Mouse (Mus musculus) forebrain, embryonic 11.5 days (tissue): ENCODE results near the gene Tmem211. TPM values are rescaled to one million over a fixed set of nuclear protein-coding genes. Genes with fewer than 3 reads are reported as not detected.
A peak's percentile ranks its signal among the peaks of the same experiment; 100 is the strongest.

Experiments used
- ATAC-seq: fragments of 200-750 bp; cut with Nextera tagmentation; replicated peaks from 2 replicates; pipeline ENCODE4 v1.8.0; 2017; ENCODE audit warnings: moderate TSS enrichment; ENCODE audit not compliant: low FRiP score
- DNase-seq: peaks from one replicate; pipeline ENCODE4 v3.0.0-alpha.2; 2017; ENCODE audit warnings: low spot score
- H3K27ac ChIP-seq: fragments of 300-500 bp; sonication (generic); 2 replicates; pipeline ENCODE4 v1.5.1; 2014; ENCODE audit warnings: low read depth, low read length
- H3K27me3 ChIP-seq: fragments of 300-500 bp; sonication (generic); 2 replicates; pipeline ENCODE4 v1.6.1; 2014; ENCODE audit warnings: mild to moderate bottlenecking, low read length, mixed read lengths; ENCODE audit not compliant: control insufficient read depth, insufficient read depth
- H3K36me3 ChIP-seq: fragments of 300-500 bp; sonication (generic); 2 replicates; pipeline ENCODE4 v1.6.1; 2014; ENCODE audit warnings: mild to moderate bottlenecking, low read length, moderate library complexity, mixed read lengths; ENCODE audit not compliant: control insufficient read depth, insufficient read depth
- H3K4me1 ChIP-seq: fragments of 300-500 bp; sonication (generic); replicated peaks from 2 replicates; pipeline ENCODE4 v1.6.1; 2014; ENCODE audit warnings: low read length, mixed read lengths; ENCODE audit not compliant: control insufficient read depth, insufficient read depth
- H3K4me2 ChIP-seq: fragments of 300-500 bp; sonication (generic); 2 replicates; pipeline ENCODE4 v1.6.1; 2014; ENCODE audit warnings: low read depth, mild to moderate bottlenecking, low read length, moderate library complexity, mixed read lengths; ENCODE audit not compliant: severe bottlenecking
- H3K4me3 ChIP-seq: fragments of 300-500 bp; sonication (generic); 2 replicates; pipeline ENCODE4 v1.5.1; 2014; ENCODE audit warnings: low read depth, low read length
- H3K9ac ChIP-seq: fragments of 300-500 bp; sonication (generic); 2 replicates; pipeline ENCODE4 v1.6.1; 2014; ENCODE audit warnings: low read length
- H3K9me3 ChIP-seq: fragments of 300-500 bp; sonication (generic); 2 replicates; pipeline ENCODE4 v1.6.1; 2016; ENCODE audit warnings: low read length, mixed read lengths; ENCODE audit not compliant: control insufficient read depth
- WGBS: fragments of 180-500 bp; shearing (Covaris S2); extraction: QIAGEN DNeasy Blood & Tissue Kit; methylation state at CpG from one replicate; pipeline ENCODE4 v1.1.7; 2014; 5-methylcytosine and 5-hydroxymethylcytosine counted together
- polyA plus RNA-seq: library from polyadenylated mRNA; unstranded; fragments of >200 nt; fragmentation: Nextera tagmentation; extraction: Ambion mirVana; gene quantifications from 2 replicates; pipeline ENCODE4 v1.2.1, GENCODE M21; 2014

Gene Tmem211
- polyA plus RNA-seq, 1 experiment from 2014 or later: 0.20 TPM

DNA sequence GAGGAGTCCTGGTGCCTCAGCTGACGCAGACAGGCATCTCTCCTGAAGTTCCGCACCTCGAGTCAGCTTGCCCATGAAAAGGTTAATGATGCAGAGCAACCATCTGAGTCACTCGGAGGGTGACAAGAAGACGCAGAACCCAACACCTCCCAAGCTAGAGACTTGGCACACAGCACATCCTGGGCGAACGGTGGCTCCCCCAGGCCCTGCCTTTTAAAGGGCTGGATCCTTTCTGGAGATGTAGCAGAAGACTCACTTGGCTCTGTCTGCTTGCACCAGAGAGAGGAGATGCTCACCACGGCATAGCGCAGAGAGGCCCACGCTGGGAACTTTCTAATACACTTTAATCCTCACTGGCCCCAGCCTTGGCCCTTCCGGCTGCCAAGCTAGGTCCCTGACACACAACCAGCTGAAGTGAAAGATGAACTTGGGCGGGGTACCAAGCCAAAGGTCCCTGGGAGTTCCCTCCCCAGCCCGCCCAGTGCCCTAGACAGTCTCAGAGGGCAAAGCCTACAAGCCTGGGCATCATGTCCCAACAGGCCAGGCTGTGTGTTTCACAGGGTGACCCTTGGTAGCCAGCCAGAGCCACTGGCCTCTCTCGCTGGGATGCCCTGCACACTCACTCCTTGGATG is 10.3 kb upstream of the Tmem211 start:
- no peaks in the 10 kb centered on the region for H3K27me3 ChIP-seq
- no peak overlapping the region for H3K4me2 ChIP-seq
- no peak for DNase-seq
- ATAC-seq: no peak
- no peak overlapping the region for H3K27ac ChIP-seq
- no peak overlapping the region for H3K9ac ChIP-seq
- 80% methylated on average over 14 of the region's 14 CpGs for WGBS
- H3K36me3 ChIP-seq: no peaks in the 10 kb centered on the region
- peaks cover 4% of the 10 kb centered on the region for H3K4me1 ChIP-seq
- H3K4me3 ChIP-seq: no peak overlapping the region
- no peaks in the 10 kb centered on the region for H3K9me3 ChIP-seq

DNA sequence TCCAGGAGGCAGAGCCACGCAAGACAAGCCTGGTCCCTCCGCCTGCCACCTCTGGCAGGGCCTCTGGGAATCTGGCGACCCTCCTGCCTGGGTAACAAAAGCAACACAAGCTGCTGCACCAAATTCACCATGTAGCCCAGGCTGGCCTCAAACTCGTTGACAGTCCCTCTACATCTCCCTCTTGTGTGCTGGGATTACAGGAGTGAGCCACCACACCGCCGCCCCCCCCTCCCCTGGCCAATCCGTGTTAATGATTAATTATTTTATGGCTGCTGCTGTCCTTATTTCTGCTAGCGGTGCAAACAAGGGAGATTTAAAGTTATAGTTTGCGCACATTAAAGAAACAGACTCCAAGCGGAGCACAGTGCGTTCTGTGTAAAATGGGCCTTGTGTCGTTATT is 9.6 kb upstream of the Tmem211 start:
- ATAC-seq: no peak
- Histone ChIP-seq H3K36me3 (no peaks in the 10 kb centered on the region), H3K4me2 (no peak overlapping the region), H3K4me1 (peaks cover 4% of the 10 kb centered on the region), H3K9ac (no peak overlapping the region), H3K4me3 (no peak overlapping the region), H3K27ac (no peak overlapping the region), H3K27me3 (no peaks in the 10 kb centered on the region), H3K9me3 (no peaks in the 10 kb centered on the region)
- no peak for DNase-seq
- WGBS: 88% methylated on average over 12 of the region's 12 CpGs

DNA sequence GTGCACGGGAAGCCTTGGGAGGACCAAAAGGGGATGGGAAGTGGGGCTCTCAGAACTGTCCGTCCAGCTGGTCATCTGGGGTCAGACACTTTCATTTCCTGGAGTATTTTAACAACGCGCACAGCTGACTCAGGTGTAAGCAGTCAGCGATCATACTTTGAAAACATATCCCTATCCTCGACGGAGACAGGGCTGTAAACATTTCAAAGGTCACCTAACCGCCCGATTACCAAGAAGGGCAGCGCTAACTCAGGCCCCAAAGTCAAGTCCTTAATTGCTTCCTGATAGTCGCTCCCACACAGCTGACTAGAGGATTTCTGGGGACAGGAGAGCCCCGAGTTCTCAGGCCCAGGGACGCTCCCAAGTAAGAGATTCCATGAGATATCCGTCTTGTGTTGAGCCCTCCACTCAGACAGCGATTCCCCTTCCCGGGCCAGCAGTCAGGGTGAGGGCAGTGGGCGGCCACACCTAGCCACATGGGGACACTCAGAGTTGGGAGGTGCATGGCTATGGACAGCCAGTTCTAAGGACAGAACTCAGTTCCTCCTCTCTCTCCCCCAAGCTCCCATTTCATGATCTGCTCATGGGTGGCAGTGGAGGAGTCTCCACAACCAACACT is 8.0 kb upstream of the Tmem211 start:
- Histone ChIP-seq H3K4me3 (no peak overlapping the region), H3K27me3 (no peaks in the 10 kb centered on the region), H3K9ac (no peak overlapping the region), H3K4me2 (no peak overlapping the region), H3K36me3 (no peaks in the 10 kb centered on the region), H3K4me1 (peaks cover 4% of the 10 kb centered on the region), H3K27ac (no peak overlapping the region), H3K9me3 (no peaks in the 10 kb centered on the region)
- DNase-seq: no peak
- 84% methylated on average over 17 of the region's 17 CpGs for WGBS
- no peak for ATAC-seq

DNA sequence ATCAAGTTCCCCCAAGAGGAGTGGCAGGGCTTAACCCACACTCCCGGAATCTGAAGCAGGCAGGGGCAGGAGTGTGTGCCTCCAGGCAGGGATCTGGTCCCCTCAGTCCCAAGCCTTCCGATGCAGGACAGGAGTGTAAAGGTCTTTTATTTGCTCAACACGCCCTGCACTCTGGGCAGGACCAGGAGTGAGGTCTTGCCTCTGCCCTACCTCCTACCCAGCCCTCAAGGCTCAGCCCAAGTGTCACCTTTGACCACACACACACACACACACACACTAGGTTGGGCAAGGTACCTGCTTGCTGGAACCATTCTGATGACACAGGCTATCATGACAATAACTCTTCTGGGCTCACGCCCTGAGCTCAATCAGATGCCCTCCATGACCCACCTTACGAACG is 7.3 kb upstream of the Tmem211 start:
- Histone ChIP-seq H3K9me3 (no peaks in the 10 kb centered on the region), H3K27ac (no peak overlapping the region), H3K4me2 (no peak overlapping the region), H3K9ac (no peak overlapping the region), H3K4me3 (no peak overlapping the region), H3K36me3 (no peaks in the 10 kb centered on the region), H3K4me1 (peaks cover 4% of the 10 kb centered on the region), H3K27me3 (no peaks in the 10 kb centered on the region)
- DNase-seq: no peak
- 83% methylated on average over 6 of the region's 6 CpGs for WGBS
- ATAC-seq: no peak

DNA sequence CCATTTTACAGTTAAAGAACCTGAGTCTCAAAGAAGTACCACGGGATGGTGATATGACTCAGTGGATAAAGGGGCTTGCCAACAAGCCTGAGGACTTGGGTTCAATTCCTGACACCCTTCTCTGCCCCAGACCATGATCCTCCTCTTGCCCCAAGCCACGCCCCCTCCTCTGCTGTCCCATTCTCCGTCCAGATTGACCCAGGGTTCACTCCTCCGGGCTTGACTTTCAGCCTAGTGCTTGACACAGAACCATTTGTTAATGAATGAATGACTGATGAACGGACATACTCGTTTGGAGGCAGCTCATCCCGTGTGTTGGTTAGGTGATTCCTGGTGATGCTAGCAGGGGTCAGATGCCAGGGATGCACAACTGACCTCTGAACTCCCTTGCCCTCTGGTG is 6.8 kb upstream of the Tmem211 start:
- ATAC-seq (no peak), DNase-seq (no peak)
- Histone ChIP-seq H3K36me3 (no peaks in the 10 kb centered on the region), H3K9me3 (no peaks in the 10 kb centered on the region), H3K27ac (no peak overlapping the region), H3K27me3 (no peaks in the 10 kb centered on the region), H3K9ac (no peak overlapping the region), H3K4me1 (peaks cover 4% of the 10 kb centered on the region), H3K4me3 (peak overlapping the region; percentile 68; the same call in 1 of the 2 replicates), H3K4me2 (peak overlapping the region; percentile 97)
- 64% methylated on average over 7 of the region's 7 CpGs for WGBS

DNA sequence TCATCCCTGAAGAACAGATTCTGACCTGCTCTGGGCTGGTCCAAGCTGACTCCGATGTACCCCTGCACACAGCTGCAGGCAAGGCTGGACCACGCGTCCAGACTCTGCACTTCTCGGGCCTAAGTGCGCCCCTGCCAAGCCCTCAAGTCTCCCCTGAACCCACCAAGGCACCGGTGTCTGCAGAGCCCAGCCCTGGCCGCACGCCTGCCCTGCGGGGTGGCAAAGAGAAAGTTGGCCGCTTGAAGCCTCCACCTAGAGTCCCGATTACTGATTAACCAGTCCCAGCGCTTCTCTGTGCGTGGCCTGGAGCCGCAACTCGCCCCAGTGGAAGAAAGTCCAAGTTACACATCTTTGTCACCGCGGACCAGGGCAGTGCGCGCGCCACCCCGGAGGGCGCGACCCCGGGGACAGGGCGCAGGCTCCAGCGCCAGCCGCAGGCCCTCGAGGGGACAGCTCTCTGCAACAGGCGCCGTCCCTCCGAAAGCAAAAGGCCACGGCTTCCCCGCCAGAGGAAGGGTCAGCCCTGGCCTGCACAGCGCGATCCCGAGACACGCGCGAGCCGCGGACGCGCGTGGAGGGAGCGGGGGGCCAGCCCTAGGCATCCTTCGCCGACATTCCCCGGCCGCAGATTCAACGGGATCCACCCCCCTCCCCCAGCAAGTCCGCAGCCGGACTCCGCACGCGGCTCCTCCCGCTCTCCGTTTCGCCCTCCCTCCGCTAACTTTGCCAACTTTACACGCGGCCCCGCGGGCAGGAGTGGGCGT is 6.1 kb upstream of the Tmem211 start:
- H3K9me3 ChIP-seq: no peaks in the 10 kb centered on the region
- H3K36me3 ChIP-seq: no peaks in the 10 kb centered on the region
- peaks cover 4% of the 10 kb centered on the region for H3K4me1 ChIP-seq
- ATAC-seq: peak; percentile 60
- H3K4me3 ChIP-seq: peak overlapping the region; percentile 68
- peak overlapping the region; percentile 97 for H3K4me2 ChIP-seq
- peak; percentile 72 for DNase-seq
- H3K27me3 ChIP-seq: no peaks in the 10 kb centered on the region
- H3K9ac ChIP-seq: peak overlapping the region; percentile 66
- no peak overlapping the region for H3K27ac ChIP-seq
- 2% methylated on average over 58 of the region's 64 CpGs for WGBS

DNA sequence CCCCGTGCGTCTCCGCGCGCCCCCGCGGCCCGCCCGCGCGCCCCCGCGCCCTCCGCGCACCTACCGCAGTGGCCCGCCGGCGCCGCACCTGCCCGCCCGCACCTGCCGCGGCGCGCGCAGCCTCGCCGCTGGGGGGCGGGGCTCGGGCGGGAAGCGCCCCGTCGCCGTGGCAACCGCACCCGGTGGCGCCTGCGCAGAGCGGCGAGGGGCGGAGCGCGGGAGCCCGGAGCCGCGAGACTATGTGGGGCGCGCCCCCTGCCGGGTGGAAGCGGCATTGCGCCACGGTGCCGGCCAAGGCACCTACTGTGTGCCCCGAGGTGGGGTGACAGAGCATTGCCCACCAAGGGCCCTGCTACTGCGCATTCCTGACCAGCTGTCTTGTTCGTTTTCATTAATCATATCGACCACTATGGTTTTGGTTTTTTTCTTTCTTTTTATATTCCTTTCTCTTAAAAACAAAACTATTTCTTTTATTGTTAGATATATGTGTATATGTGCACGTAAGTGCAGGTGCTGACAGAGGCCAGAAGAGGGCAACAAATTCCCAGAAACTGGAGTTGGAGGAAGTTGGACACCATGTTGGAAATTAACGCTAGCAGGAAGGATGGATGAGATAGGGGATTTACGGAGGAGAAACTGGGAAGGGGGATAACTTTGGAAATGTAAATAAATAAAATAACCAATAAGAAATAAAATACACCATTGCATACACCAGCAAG is 5.4 kb upstream of the Tmem211 start, which contains the start of gene 2900026A02Rik:
TSS of gene 2900026A02Rik (minus strand) at position 90 of the 719 bp plus-strand sequence.
- WGBS: 10% methylated on average over 47 of the region's 62 CpGs
- Histone ChIP-seq H3K27ac (no peak within 1 kb of the TSS), H3K4me3 (peak within 1 kb of the TSS; percentile 68), H3K4me1 (peaks cover 9% of the 10 kb centered on the region), H3K4me2 (peak within 1 kb of the TSS; percentile 97), H3K36me3 (no peaks in the 10 kb centered on the region), H3K9me3 (no peaks in the 10 kb centered on the region), H3K27me3 (no peaks in the 10 kb centered on the region), H3K9ac (peak within 1 kb of the TSS; percentile 66)
- ATAC-seq: peak; percentile 19
- peak; percentile 87 for DNase-seq

DNA sequence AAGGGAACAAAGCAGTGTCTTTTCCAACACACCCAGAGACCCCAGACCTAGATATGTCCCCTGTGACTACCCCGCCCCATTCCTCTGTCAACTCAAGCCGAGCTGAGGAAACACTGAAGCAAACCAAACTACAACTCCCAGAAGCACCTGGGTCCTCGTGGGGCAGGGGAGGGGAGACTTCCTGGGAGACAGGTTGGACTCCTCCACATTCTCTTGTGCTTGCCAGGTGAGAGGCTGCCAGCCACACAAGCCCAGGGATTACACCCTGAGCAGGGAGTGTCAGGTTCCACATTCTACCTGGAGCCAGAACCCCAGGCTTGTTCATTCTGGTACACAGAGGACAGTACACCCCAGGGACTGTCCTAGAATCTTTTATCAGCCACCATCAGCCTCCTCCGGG is 2.8 kb upstream of the Tmem211 start:
- DNase-seq: no peak
- H3K4me2 ChIP-seq: no peak overlapping the region

More for the DNA sequence above, 2.8 kb upstream of the Tmem211 start:
- Histone ChIP-seq H3K4me1 (peaks cover 14% of the 10 kb centered on the region), H3K27ac (no peak overlapping the region), H3K9ac (no peak overlapping the region), H3K27me3 (no peaks in the 10 kb centered on the region), H3K4me3 (no peak overlapping the region), H3K9me3 (no peaks in the 10 kb centered on the region), H3K36me3 (no peaks in the 10 kb centered on the region)
- WGBS: 67% methylated on average over 4 of the region's 4 CpGs
- ATAC-seq: no peak
